Mouse (Mus musculus) MEL (cell line): ENCODE results near the gene Ccdc88c. TPM values are rescaled to one million over a fixed set of nuclear protein-coding genes. Genes with fewer than 3 reads are reported as not detected.

Source experiments
- DNase-seq: peaks from one replicate; pipeline ENCODE4 v3.0.0; 2011; ENCODE audit warnings: low read depth, low spot score
- H3K27ac ChIP-seq: 2 replicates; pipeline ENCODE4 v1.5.1; 2012; ENCODE audit warnings: low read depth, mild to moderate bottlenecking, control low read depth, low read length, moderate library complexity; ENCODE audit not compliant: control insufficient read depth
- H3K27me3 ChIP-seq, 2 experiments: fragments of 150-350 bp in 1 of 2; sonication (generic) in 1 of 2; 2 replicates each; pipeline ENCODE4 v1.6.1; 2012; ENCODE audit warnings: low read length in 2 of 2, mild to moderate bottlenecking in 2 of 2, improper control_type of control experiment in 1 of 2, moderate library complexity in 1 of 2; ENCODE audit not compliant: insufficient read depth in 2 of 2, control insufficient read depth in 1 of 2
- H3K36me3 ChIP-seq, 2 experiments: 2 replicates each; pipeline ENCODE4 v1.6.1; 2012 to 2014; ENCODE audit warnings: low read length in 2 of 2, improper control_type of control experiment in 1 of 2, inconsistent platforms in 1 of 2, mild to moderate bottlenecking in 1 of 2; ENCODE audit not compliant: insufficient read depth in 2 of 2, control insufficient read depth in 1 of 2
- H3K4me1 ChIP-seq, 2 experiments: fragments of 150-350 bp in 1 of 2; sonication (generic) in 1 of 2; 2 replicates each; pipeline ENCODE4 v1.6.1; 2012; ENCODE audit warnings: low read length in 2 of 2, improper control_type of control experiment in 1 of 2, mild to moderate bottlenecking in 1 of 2; ENCODE audit not compliant: insufficient read depth in 2 of 2, control insufficient read depth in 1 of 2
- H3K4me3 ChIP-seq, 2 experiments: fragments of 150-350 bp in 1 of 2; sonication (generic) in 1 of 2; 2 replicates each; pipeline ENCODE4 v1.5.1; 2012; ENCODE audit warnings: low read depth in 2 of 2, low read length in 2 of 2, mild to moderate bottlenecking in 2 of 2, moderate library complexity in 2 of 2, control low read depth in 1 of 2, improper control_type of control experiment in 1 of 2; ENCODE audit not compliant: control insufficient read depth in 1 of 2, insufficient read depth in 1 of 2
- H3K79me2 ChIP-seq: 2 replicates; pipeline ENCODE4 v1.6.1; 2012; ENCODE audit warnings: mild to moderate bottlenecking, low read length, moderate library complexity; ENCODE audit not compliant: control insufficient read depth, poor library complexity, insufficient read depth
- H3K9ac ChIP-seq: 2 replicates; pipeline ENCODE4 v1.6.1; 2012; ENCODE audit warnings: low read depth, mild to moderate bottlenecking, control low read depth, low read length, moderate library complexity; ENCODE audit not compliant: control insufficient read depth, poor library complexity, severe bottlenecking
- H3K9me3 ChIP-seq: fragments of 150-350 bp; sonication (generic); replicated peaks from 2 replicates; pipeline ENCODE4 v1.6.1; 2012; ENCODE audit warnings: mild to moderate bottlenecking, low read length, improper control_type of control experiment, moderate library complexity; ENCODE audit not compliant: insufficient read depth
- BHLHE40 ChIP-seq: IDR thresholded peaks from 2 replicates; pipeline ENCODE4 v1.6.1; 2012; ENCODE audit warnings: low read depth, mild to moderate bottlenecking, inconsistent platforms, low read length, improper control_type of control experiment, borderline replicate concordance
- CHD1 ChIP-seq: IDR thresholded peaks from 2 replicates; pipeline ENCODE4 v1.6.1; 2012; ENCODE audit warnings: low read depth, mild to moderate bottlenecking, inconsistent platforms, low read length, improper control_type of control experiment
- CTCF ChIP-seq, 3 experiments: IDR thresholded peaks in 2 of 3; conservative IDR thresholded peaks in 1 of 3; 2 replicates each; pipeline ENCODE4 v1.5.1; 2011 to 2012; ENCODE audit warnings: low read length in 3 of 3, low read depth in 2 of 3, mild to moderate bottlenecking in 2 of 3, improper control_type of control experiment in 1 of 3, inconsistent platforms in 1 of 3, mixed read lengths in 1 of 3, moderate library complexity in 1 of 3; ENCODE audit not compliant: control insufficient read depth in 1 of 3, insufficient read depth in 1 of 3, poor library complexity in 1 of 3, severe bottlenecking in 1 of 3
- E2F4 ChIP-seq: IDR thresholded peaks from 2 replicates; pipeline ENCODE4 v1.6.1; 2011; ENCODE audit warnings: low read depth, low read length, improper control_type of control experiment, borderline replicate concordance
- ELF1 ChIP-seq: IDR thresholded peaks from 2 replicates; pipeline ENCODE4 v1.6.1; 2014; ENCODE audit warnings: low read depth, mild to moderate bottlenecking, inconsistent platforms, low read length, improper control_type of control experiment, moderate library complexity
- EP300 ChIP-seq, 2 experiments: IDR thresholded peaks; 2 replicates each; pipeline ENCODE4 v1.6.1; 2011; ENCODE audit warnings: improper control_type of control experiment in 2 of 2, low read length in 2 of 2, low read depth in 1 of 2, mild to moderate bottlenecking in 1 of 2
- ETS1 ChIP-seq: IDR thresholded peaks from 2 replicates; pipeline ENCODE4 v1.6.1; 2012; ENCODE audit warnings: low read depth, mild to moderate bottlenecking, inconsistent platforms, low read length, improper control_type of control experiment, moderate library complexity
- JUND ChIP-seq: IDR thresholded peaks from 2 replicates; pipeline ENCODE4 v1.6.1; 2011; ENCODE audit warnings: low read depth, mild to moderate bottlenecking, improper control_type of control experiment, low read length
- KAT2A ChIP-seq: conservative IDR thresholded peaks from 2 replicates; pipeline ENCODE4 v1.6.1; 2012; ENCODE audit warnings: low read depth, low read length, improper control_type of control experiment, inconsistent platforms
- MAFK ChIP-seq: IDR thresholded peaks from 2 replicates; pipeline ENCODE4 v1.6.1; 2011; ENCODE audit warnings: low read depth, mild to moderate bottlenecking, low read length, improper control_type of control experiment, borderline replicate concordance
- MAX ChIP-seq: IDR thresholded peaks from 2 replicates; pipeline ENCODE4 v1.6.1; 2011; ENCODE audit warnings: low read length, improper control_type of control experiment
- MEF2A ChIP-seq: IDR thresholded peaks from 2 replicates; pipeline ENCODE4 v1.6.1; 2014; ENCODE audit warnings: low read depth, mild to moderate bottlenecking, inconsistent platforms, low read length, improper control_type of control experiment; ENCODE audit not compliant: poor library complexity, insufficient replicate concordance, severe bottlenecking; ENCODE audit errors: extremely low read depth
- MXI1 ChIP-seq: IDR thresholded peaks from 2 replicates; pipeline ENCODE4 v1.6.1; 2011; ENCODE audit warnings: mild to moderate bottlenecking, low read depth, low read length, improper control_type of control experiment
- MYB ChIP-seq: IDR thresholded peaks from 2 replicates; pipeline ENCODE4 v1.6.1; 2011; ENCODE audit warnings: mild to moderate bottlenecking, low read depth, low read length, improper control_type of control experiment
- POLR2AphosphoS2 ChIP-seq: IDR thresholded peaks from 2 replicates; pipeline ENCODE4 v1.6.1; 2011; ENCODE audit warnings: low read length, improper control_type of control experiment
- RAD21 ChIP-seq: IDR thresholded peaks from 2 replicates; pipeline ENCODE4 v1.6.1; 2011; ENCODE audit warnings: mild to moderate bottlenecking, low read depth, low read length, improper control_type of control experiment
- RCOR1 ChIP-seq: IDR thresholded peaks from 2 replicates; pipeline ENCODE4 v1.6.1; 2012; ENCODE audit warnings: low read depth, mild to moderate bottlenecking, inconsistent platforms, low read length, improper control_type of control experiment
- SIN3A ChIP-seq: IDR thresholded peaks from 2 replicates; pipeline ENCODE4 v1.6.1; 2012; ENCODE audit warnings: low read length, improper control_type of control experiment, inconsistent platforms
- TAL1 ChIP-seq: IDR thresholded peaks from 2 replicates; pipeline ENCODE4 v1.6.1; 2012; ENCODE audit warnings: mild to moderate bottlenecking, inconsistent platforms, low read length, moderate library complexity, mixed read lengths
- TBP ChIP-seq: IDR thresholded peaks from 2 replicates; pipeline ENCODE4 v1.8.0; 2011; ENCODE audit warnings: low read depth, low read length, improper control_type of control experiment
- TCF12 ChIP-seq: IDR thresholded peaks from 2 replicates; pipeline ENCODE4 v1.6.1; 2014; ENCODE audit warnings: low read depth, mild to moderate bottlenecking, inconsistent platforms, low read length, improper control_type of control experiment, moderate library complexity
- ZC3H11A ChIP-seq: IDR thresholded peaks from 2 replicates; pipeline ENCODE4 v1.6.1; 2012; ENCODE audit warnings: low read depth, mild to moderate bottlenecking, inconsistent platforms, low read length, improper control_type of control experiment
- polyA plus RNA-seq, 2 experiments: library from polyadenylated mRNA; stranded (reverse) in 1 of 2; unstranded in 1 of 2; fragments of >175 nt in 1 of 2; fragments of >200 nt in 1 of 2; gene quantifications; 2 replicates each; pipeline versions ENCODE4 v1.2.1 to v1.2.4; 2012; ENCODE audit warnings: low replicate concordance in 2 of 2, low read depth in 1 of 2; ENCODE audit not compliant: insufficient read length in 2 of 2, insufficient read depth in 1 of 2, missing spikeins in 1 of 2
- total RNA-seq: library from RNA; depleted of rRNA; stranded (reverse); fragments of 300-350 nt; gene quantifications from 2 replicates; pipeline ENCODE4 v1.2.3, GENCODE M21; 2012

Ccdc88c gene
- total and polyA plus RNA-seq, 3 experiments: 8.7 to 15.3 TPM; not detected in 1

- H3K9ac ChIP-seq: no peak overlapping the region
- no peaks in the 10 kb centered on the region for H3K79me2 ChIP-seq
- no peak for DNase-seq
- no peak overlapping the region for H3K27ac ChIP-seq
- H3K36me3 ChIP-seq: peaks cover 0 to 1% of the 10 kb centered on the region in 2 experiments; a peak in 2 of 4 replicates
- no peak overlapping the region for H3K4me3 ChIP-seq
- no peaks in the 10 kb centered on the region for H3K27me3 ChIP-seq
- no peak for TF ChIP-seq MAX
- no peak for TF ChIP-seq MXI1
- TF ChIP-seq MYB: no peak
- no peak for TF ChIP-seq ELF1
- TF ChIP-seq ZC3H11A: no peak
- no peak for TF ChIP-seq CTCF (IDR thresholded peaks at IDR 0.05 in 2 of 3, conservative IDR thresholded peaks at IDR 0.05 in 1 of 3; ENCODE audit: control insufficient read depth in 1 of 3, insufficient read depth in 1 of 3, low read depth in 2 of 3, low read length in 3 of 3, poor library complexity in 1 of 3, severe bottlenecking in 1 of 3)
- no peaks in the 10 kb centered on the region for H3K4me1 ChIP-seq
- H3K9me3 ChIP-seq: no peaks in the 10 kb centered on the region
Measured at GRCm38 (mm10) chr12:100966253-100966652, 62.6 kb downstream of the Ccdc88c start.

DNA sequence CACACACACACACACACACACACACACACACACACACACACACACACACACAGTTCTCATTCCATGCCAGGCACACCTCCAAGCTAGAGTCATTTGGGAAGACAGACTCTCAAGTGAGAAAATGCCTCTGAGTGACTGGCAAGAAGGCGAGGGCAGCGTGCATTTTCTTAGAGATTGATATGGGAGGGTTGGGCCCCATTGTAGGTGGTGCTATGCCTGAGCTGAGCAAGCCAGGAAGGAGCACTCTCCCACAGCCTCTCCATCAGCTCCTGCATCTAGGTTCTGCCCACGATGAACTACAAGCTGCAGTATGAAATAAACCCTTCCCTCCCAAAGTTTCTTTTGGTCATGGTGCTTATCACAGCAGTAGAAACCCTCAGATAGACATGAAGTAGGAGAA lies 63.6 kb downstream of the Ccdc88c start:
- DNase-seq: no peak
- no peak overlapping the region for H3K4me3 ChIP-seq
- peaks cover 0 to 6% of the 10 kb centered on the region in 2 experiments; a peak in 1 of 4 replicates for H3K4me1 ChIP-seq
- TF ChIP-seq MYB: no peak
- TF ChIP-seq JUND: no peak
- no peak for TF ChIP-seq KAT2A
- no peak for TF ChIP-seq MAFK
- no peak for TF ChIP-seq TAL1
- TF ChIP-seq CTCF (IDR thresholded peaks at IDR 0.05 in 2 of 3, conservative IDR thresholded peaks at IDR 0.05 in 1 of 3; ENCODE audit: control insufficient read depth in 1 of 3, insufficient read depth in 1 of 3, low read depth in 2 of 3, low read length in 3 of 3, poor library complexity in 1 of 3, severe bottlenecking in 1 of 3): no peak
- H3K27me3 ChIP-seq: no peaks in the 10 kb centered on the region
- peaks cover 0 to 7% of the 10 kb centered on the region in 2 experiments; a peak in 3 of 4 replicates for H3K36me3 ChIP-seq
- H3K27ac ChIP-seq: no peak overlapping the region
- H3K9ac ChIP-seq: no peak overlapping the region
- H3K9me3 ChIP-seq: no peaks in the 10 kb centered on the region
- H3K79me2 ChIP-seq: no peaks in the 10 kb centered on the region

GRCm38 (mm10) chr12:100958621-100959592 lies 69.9 kb downstream of the Ccdc88c start:
- peak overlapping the region; percentile 77 for H3K27ac ChIP-seq
- H3K9me3 ChIP-seq: no peaks in the 10 kb centered on the region
- peaks cover 0 to 41% of the 10 kb centered on the region in 2 experiments; a peak in 2 of 4 replicates for H3K36me3 ChIP-seq
- H3K4me3 ChIP-seq: peak overlapping the region in 1 of 2 experiments; percentile 4; a peak in 1 of 4 replicates
- DNase-seq: peak; percentile 90
- H3K27me3 ChIP-seq: no peaks in the 10 kb centered on the region
- H3K79me2 ChIP-seq: no peaks in the 10 kb centered on the region
- H3K4me1 ChIP-seq: peaks cover 22 to 59% of the 10 kb centered on the region in 2 experiments
- H3K9ac ChIP-seq: 0 out of 2 replicates have a peak overlapping the region, but pooled peaks have one; percentile 6
- peak; percentile 72 for TF ChIP-seq SIN3A
- TF ChIP-seq MYB: peak; percentile 10; the same call in 1 of the 2 replicates
- peak; percentile 29; the same call in 1 of the 2 replicates for TF ChIP-seq TCF12
- peak; percentile 67 for TF ChIP-seq TBP
- TF ChIP-seq E2F4: no peak
- no peak for TF ChIP-seq JUND
- no peak for TF ChIP-seq RAD21
- peak; percentile 51 for TF ChIP-seq MAX
- no peak for TF ChIP-seq CHD1
- TF ChIP-seq POLR2AphosphoS2: no peak
- peak; percentile 54 for TF ChIP-seq TAL1
- peak; percentile 63; the same call in 1 of the 2 replicates for TF ChIP-seq ETS1
- no peak for TF ChIP-seq MEF2A
- peak; percentile 89 for TF ChIP-seq RCOR1
- 0 out of 2 replicates have a peak, but pooled peaks have one; percentile 44 for TF ChIP-seq BHLHE40
- TF ChIP-seq MXI1: peak; percentile 50; the same call in 1 of the 2 replicates
- TF ChIP-seq EP300 (IDR thresholded peaks at IDR 0.05; ENCODE audit: low read depth in 1 of 2, low read length in 2 of 2): peak; percentile 63 to 66
